Mouse (Mus musculus) lung, adult 2 months (tissue): ENCODE data around the gene Slc22a18. TPM values are rescaled to one million over a fixed set of nuclear protein-coding genes. Genes with fewer than 3 reads are reported as not detected.
A peak's percentile ranks its signal among the peaks of the same experiment; 100 is the strongest.

Experiments used
- DNase-seq: peaks from one replicate; pipeline ENCODE4 v3.0.0; 2022
- H3K4me1 ChIP-seq: fragments of 200-500 bp; 2 replicates; pipeline ENCODE4 v1.6.1; 2011; ENCODE audit warnings: low read length; ENCODE audit not compliant: control insufficient read depth, insufficient read depth
- H3K4me3 ChIP-seq: fragments of 200-500 bp; replicated peaks from 2 replicates; pipeline ENCODE3; 2011; ENCODE audit warnings: low read depth, mild to moderate bottlenecking, control low read depth, low read length; ENCODE audit errors: extremely low read depth
- CTCF ChIP-seq: fragments of 200-500 bp; IDR thresholded peaks from 2 replicates; pipeline ENCODE4 v1.5.1; 2011; ENCODE audit warnings: mild to moderate bottlenecking, low read length, control low read depth; ENCODE audit not compliant: insufficient read depth
- POLR2A ChIP-seq: fragments of 200-500 bp; IDR thresholded peaks from 2 replicates; pipeline ENCODE4 v1.6.1; 2011; ENCODE audit warnings: low read depth, mild to moderate bottlenecking, control low read depth, low read length, borderline replicate concordance; ENCODE audit errors: extremely low read depth
- WGBS: fragments of 180-500 bp; shearing (Covaris S2); methylation state at CpG from one replicate; pipeline ENCODE4 v1.1.7; 2018; 5-methylcytosine and 5-hydroxymethylcytosine counted together
- polyA plus RNA-seq: library from polyadenylated mRNA; depleted of rRNA; stranded (reverse); fragments of >200 nt; gene quantifications from 2 replicates; pipeline ENCODE4 v1.2.3, GENCODE M21; 2012; rRNA removed

The Slc22a18 gene
- polyA plus RNA-seq, result 27.2 and 29.1 TPM in 2 replicates

DNA sequence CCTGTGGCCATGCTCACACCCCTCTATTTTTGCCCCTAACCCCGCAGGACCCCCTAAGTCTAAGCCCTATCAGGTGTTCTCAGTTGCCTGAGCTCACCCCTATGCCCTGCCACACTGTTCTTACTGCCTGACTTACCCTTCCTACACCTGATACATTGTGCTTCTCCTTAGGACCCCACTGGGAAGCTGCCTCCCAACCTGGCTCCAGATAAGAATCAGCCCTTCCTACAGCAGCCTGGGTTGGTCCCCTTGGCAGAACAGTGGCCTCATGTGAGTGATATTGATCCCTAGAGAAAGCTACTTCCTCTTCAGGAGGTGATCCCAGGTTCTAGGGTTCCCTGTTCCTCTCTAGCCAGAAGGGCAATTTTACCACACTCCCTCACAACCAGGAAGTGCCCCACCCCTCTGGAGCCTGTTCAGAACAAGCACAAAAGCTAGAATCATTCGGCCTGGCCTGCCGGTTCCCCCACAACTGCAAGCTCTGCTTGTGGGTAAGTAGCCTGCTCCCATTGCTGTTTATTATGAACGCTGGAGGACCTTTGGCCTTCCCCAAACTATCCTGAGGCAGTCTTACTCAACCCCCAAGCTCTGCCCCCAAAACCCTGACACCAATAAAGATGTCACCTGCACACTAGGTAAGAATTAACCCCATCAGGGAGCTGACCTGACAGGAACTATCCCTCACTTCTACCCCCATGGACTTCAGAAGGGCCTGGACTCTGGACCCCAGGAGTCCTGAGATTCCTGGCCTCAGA is at the start of gene Slc22a18:
TSS of gene Slc22a18 (plus strand) at position 390 of the 755 bp plus-strand sequence.
- H3K4me1 ChIP-seq, result peaks cover 2% of the 10 kb centered on the region; the same call in 1 of the 2 replicates
- DNase-seq, result peak; percentile 51
- peak within 1 kb of the TSS; percentile 11 for H3K4me3 ChIP-seq
- 23% methylated on average over 4 of the region's 4 CpGs for WGBS
- no peak for TF ChIP-seq CTCF
- peak; percentile 61; the same call in 1 of the 2 replicates for TF ChIP-seq POLR2A

DNA sequence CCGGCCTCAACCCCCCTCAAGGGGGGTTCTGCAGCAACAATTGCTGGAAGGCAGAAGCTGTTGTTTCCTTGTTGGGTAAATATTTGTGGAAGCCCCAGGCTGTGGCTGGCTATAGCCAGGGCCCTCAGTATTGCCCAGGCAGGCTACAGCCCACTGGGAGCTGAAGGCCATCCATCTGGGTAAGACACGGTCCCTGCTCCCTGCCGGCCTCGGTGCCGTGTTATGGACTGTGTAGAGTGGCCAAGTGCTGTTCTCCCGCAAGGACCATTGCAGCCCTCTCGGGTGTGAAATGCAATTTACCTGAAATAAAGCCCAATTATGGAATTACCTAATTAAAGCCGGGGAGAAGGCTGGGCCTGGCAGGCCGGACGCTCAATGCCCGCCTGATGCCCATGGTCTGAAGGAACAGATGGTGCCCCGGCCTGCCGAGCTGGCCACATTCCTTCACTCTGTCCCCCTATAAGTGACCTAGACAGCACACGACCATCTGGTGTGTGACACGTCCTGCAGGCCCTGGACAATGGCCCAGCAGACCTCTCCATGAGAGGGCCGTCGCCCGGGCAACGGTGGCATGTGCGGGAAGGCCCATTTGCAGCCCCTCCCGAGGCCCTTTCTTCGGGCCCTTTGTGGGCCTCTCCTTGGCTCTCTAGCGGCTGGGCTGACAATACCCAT is 45.3 kb upstream of the Slc22a18 start:
- H3K4me3 ChIP-seq, result no peak overlapping the region
- DNase-seq, result no peak

DNA sequence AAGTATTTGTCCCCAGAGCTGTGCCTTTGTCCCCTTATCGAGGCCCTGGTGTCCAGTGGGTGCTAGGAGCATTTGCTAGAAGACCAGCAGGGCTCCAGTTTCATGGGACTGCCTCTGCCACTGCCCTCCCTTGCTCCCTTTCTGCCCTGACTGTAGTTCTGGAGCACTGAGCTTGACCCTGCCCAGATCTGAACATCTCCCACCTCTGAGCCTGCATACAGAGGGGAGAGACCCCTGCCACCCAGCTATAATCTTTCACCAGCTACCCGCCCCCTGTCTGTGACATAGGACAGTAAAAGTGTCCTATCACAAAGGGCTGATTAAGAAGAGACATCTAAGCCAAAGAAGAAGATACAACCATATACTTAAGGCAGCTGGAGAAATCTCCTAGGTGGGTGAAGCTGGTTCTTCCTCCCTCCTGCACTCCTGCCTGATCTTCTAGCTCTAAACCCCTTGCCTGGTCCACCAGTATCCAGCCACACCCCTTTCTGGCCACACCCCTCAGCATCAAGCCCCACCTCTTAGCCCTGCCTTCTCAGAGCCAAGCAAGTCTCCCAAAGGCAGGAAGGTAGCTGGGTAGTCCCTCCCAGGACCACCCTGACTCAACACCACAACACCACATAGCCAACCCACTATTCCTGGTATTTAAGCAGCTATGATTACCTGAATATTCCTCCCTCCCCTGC is 44.6 kb upstream of the Slc22a18 start:
- TF ChIP-seq CTCF (no peak), POLR2A (no peak)
- H3K4me1 ChIP-seq, result no peaks in the 10 kb centered on the region
- DNase-seq, result no peak
- H3K4me3 ChIP-seq, result no peak overlapping the region
- WGBS, result 70% methylated on average over 2 of the region's 2 CpGs

More for the DNA sequence above, 45.3 kb upstream of the Slc22a18 start:
- 64% methylated on average over 23 of the region's 23 CpGs for WGBS
- TF ChIP-seq POLR2A, result no peak
- no peak for TF ChIP-seq CTCF
- no peaks in the 10 kb centered on the region for H3K4me1 ChIP-seq

DNA sequence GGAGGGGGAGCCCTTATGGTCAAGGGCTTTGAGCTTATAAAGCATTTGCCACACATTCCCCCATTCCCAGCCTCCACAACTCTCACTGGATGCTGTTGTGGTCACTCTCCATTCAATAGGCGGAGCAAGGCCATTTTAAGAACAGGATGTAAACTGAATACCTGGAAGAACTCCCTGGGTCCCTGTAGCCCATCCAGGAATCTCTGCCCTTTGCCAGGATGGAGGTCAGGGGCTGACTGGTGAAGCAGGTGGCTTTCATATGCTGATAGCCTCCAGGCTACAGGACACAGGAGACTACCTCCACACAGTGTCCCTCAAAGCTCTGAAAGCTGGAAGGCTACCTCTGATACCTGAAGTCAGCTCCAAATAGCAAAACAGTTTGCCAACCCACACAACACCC is 40.9 kb upstream of the Slc22a18 start:
- DNase-seq, result no peak
- no peak overlapping the region for H3K4me3 ChIP-seq
- H3K4me1 ChIP-seq, result no peaks in the 10 kb centered on the region
- 74% methylated on average over 1 of the region's 1 CpGs for WGBS
- TF ChIP-seq POLR2A (no peak), CTCF (no peak)

DNA sequence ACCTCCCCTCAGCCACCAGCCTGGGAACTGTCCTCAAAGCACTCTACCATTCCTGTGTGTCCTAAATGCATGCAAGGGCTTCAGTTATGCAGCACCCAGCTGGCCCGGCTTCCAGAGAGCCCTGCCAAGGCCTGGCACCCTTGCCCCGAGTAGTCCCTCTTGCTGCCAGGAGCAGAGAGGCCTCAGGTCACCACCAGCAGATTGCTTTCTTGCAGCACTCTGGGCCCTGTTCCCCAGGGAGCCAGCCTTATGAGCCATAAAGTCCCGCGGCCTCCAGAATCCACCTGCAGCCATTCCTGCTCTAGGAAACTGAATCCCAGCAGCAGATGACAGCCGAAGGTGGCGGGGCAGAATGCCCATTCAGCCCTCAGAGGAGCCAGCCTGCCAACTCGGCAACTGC is 40.2 kb upstream of the Slc22a18 start:
- Histone ChIP-seq H3K4me3 (no peak overlapping the region), H3K4me1 (no peaks in the 10 kb centered on the region)
- TF ChIP-seq POLR2A (no peak), CTCF (no peak)
- DNase-seq, result no peak
- 78% methylated on average over 7 of the region's 7 CpGs for WGBS

DNA sequence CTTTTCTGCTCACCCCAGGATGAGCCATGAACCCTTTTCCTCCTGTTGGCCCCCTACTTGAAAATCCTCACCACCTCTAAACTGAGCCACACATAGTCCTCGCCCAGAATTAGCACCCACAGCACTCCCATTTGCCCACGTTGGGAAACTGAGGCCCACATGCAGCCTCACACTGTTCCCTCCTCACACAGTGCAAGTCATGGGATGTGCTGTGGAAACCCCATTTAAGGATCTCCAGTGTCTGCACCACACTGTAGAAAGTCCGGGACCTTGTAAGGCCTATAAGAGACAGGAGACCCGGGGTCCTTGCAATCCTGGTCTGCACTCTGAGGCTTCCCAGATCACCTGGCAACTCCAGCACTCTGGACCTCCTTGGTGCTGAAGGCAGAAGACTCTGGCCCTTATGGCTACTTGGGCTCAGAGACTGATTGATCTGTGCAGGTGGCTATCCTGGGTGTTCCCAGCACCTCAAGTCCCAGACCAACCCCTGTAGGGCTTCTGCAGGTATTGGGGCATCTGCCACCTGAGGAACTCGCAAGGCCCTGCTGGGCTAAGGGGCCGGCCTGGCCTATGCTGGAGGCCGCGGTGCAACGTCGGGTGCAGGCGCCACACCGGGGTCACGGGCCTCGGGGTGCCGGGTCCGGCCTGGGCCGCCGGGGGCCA is 36.2 kb upstream of the Slc22a18 start:
- H3K4me1 ChIP-seq, result no peaks in the 10 kb centered on the region
- no peak for DNase-seq
- whole genome bisulfite sequencing, result 40% methylated on average over 18 of the region's 18 CpGs
- TF ChIP-seq POLR2A, result no peak
- TF ChIP-seq CTCF, result no peak
- H3K4me3 ChIP-seq, result no peak overlapping the region

DNA sequence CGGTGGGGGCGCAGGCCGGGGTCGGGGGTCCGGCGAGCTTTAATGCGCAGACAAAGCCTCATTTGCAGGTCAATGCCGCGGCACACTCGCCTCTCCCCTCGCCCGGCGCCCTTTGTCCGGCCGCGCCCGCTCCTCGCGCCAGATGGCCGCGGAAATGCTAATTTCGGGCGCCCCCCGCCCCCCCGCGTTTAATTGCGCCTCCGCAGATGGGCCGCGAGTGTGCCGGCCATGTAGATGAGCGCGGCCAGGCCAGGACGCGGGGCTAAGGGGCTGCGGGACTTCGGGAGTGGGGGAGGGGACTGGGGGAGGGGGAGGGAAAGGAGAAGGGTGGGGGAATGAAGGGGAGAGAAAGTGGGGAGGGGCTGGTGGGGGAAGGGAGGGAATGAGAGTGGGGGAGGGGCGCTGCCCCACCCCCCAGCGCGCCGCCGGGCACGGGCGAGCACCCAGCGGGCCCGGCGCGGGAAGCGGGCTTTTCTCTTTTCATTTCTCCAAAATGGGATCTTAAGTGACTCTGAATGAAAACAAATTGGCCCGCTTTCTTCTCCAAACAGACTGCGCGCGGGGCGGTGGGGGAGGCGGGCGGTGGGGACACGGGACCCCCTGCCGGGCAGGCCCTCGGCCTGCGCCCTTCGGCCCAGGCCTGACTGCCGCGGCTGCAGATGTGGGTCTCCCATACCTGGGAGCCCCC is 35.5 kb upstream of the Slc22a18 start:
- H3K4me3 ChIP-seq, result peak overlapping the region; percentile 18
- no peak for DNase-seq
- WGBS, result 7% methylated on average over 61 of the region's 63 CpGs
- TF ChIP-seq POLR2A (no peak), CTCF (no peak)
- no peaks in the 10 kb centered on the region for H3K4me1 ChIP-seq

DNA sequence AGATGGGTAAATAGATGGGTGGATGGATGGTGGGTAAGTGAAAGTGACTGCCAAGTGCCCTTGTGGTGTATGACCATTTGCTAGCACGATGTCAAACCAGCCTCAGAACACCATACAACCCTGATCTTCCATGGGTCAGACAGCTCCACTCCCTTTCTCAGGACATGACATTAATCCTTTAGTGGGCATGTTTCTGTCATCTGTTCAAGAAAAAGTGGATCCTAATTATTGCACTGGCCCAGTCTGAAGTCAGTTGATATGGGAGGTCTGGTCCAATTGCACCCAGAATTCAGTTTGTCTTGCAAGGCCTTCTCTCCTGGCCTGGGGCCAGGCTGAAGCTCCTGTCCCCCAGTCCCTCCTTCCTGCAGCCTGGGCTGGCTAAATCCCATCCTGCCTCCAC is 34.6 kb upstream of the Slc22a18 start:
- WGBS, result 90% methylated on average over 1 of the region's 1 CpGs
- no peak for DNase-seq
- Histone ChIP-seq H3K4me3 (no peak overlapping the region), H3K4me1 (no peaks in the 10 kb centered on the region)
- TF ChIP-seq CTCF, result no peak
- no peak for TF ChIP-seq POLR2A
